Mouse (Mus musculus) heart, adult 18-20 months (tissue): ENCODE data around the gene Itgb5. TPM values are rescaled to one million over a fixed set of nuclear protein-coding genes. Genes with fewer than 3 reads are reported as not detected.
A peak's percentile ranks its signal among the peaks of the same experiment; 100 is the strongest.

Source experiments
- DNase-seq, 2 experiments: peaks; one replicate each; pipeline ENCODE4 v3.0.0; 2021 to 2022; ENCODE audit warnings: mixed read lengths in 1 of 2
- total RNA-seq, 2 experiments: library from RNA; stranded (reverse); gene quantifications; 2 replicates each; pipeline ENCODE4 v1.2.3; 2021

Gene Itgb5
- total RNA-seq, 2 experiments from 2014 or later = 91.3 to 97.2 TPM

DNA sequence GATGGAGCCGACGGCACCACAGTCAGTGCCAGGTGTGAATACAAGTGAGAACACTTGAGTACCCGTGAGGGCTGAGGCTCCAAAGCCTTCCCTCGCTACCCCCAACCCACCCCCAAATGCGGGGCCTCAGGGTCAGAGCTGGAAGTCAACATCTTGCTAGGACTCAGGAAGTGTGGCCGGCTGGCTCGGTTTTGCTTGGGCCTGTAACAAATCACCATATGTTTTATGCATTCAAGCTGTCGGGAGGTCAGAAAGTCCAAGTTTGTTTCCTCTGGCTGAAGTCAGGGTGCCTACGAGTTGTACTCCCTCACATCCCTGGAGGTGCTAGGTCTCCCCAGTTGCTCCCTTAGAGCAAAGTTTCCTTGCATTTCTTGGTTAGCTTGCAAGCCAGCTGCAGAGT lies 110.2 kb downstream of the Itgb5 start:
- DNase-seq = peak in 1 of 2 experiments; percentile 62

DNA sequence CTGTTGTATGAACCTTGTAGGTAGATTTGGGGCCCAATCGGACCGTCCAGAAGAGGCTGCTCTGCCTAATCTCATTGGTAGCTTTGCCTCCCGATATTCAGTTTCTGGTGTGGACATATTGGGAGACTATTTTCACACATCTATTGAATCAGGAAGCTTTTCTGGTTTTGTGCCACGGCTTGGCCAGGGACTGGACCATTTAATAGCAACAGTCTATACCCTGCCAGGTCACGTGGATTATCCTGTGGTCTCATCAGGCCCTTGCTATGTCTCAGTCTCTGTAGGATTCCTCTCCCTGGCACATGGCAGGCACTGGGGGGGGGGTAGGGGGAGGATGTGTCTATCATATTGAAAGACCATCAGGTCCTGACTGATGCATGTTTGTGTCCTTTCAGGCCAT lies 110.6 kb downstream of the Itgb5 start:
- DNase-seq = no peak

DNA sequence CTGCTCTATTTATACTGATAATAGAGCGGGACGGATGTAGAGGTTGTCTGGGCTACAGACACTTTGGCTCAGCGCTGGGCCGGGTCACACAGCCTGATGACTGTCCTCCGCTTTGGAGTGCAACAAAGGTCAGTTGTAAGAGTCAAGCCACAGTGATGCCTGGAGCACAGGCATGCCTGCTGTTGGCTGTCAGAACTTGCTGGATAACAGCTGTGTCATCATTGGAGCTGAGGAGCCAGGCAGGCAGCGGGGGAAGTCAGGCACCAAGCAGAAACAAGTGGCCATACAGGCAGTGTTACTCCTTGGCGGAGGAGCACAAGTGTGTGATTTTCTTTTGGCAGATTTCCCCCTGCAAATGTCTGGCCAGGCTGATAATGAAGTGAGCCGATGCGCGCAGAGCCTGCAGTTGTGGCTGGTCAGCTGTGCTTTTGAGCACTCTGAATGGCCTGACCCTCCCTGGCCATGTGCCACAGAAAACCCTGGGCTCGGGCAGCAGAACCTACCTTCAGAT lies 111.9 kb downstream of the Itgb5 start:
- DNase-seq = peak; percentile 85 to 87

DNA sequence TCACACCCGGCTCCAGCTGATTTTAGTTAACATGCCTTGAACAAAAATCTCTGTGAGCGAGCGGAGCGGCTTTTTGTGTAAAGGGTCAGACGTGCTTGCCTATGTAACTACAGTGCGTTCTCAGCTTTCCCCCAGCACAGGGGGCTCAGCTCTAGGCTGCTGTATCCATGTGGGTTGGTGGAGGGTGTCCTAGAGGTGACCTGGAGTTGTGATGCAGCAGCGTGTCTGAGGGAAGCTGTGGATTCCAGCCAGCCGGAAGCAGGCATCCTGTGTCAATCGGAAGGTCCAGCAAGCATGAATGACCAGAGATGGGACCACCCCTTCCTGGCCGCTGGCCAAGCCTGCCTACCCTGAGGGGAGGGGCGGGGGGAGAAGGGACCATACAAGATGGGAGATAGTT lies 112.9 kb downstream of the Itgb5 start:
- DNase-seq = peak; percentile 74 to 80

DNA sequence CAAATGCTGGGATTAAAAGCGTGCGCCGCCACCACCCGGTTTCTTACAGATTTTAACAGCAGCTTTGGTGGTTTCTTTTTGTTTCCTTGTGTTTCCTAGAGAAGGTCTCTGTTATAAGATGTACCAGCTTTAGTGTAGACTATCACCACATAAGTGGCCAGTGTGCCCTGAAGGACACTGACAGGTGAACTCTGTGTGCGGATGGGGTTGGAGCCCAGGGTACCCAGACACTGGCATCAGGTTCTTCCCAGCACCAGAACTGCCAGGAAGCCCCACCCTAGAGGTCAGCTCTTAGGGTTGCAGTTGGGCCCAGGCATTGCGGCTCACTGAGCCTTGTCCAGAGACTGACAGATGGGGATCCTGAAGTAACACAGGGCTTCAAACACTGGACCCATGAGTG lies 113.9 kb downstream of the Itgb5 start:
- DNase-seq = no peak

DNA sequence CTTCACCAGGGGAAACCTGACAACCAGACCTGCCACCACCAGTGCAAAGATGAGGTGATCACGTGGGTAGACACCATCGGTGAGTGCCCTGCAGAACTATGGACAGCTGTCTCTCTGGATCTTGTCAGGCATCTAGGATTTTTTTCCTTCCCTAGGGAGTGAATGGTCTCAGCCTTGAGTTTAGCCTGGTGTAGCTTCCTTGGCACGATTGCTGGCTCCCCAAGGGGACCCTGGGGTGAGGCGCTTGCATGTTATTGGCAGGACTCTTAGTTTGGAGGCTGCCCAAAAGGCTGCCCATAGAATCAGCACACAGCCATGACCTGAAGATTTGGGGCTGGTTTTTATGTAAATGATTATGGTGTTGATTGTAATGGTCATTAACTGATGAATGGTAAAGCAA lies 114.7 kb downstream of the Itgb5 start:
- DNase-seq = no peak

DNA sequence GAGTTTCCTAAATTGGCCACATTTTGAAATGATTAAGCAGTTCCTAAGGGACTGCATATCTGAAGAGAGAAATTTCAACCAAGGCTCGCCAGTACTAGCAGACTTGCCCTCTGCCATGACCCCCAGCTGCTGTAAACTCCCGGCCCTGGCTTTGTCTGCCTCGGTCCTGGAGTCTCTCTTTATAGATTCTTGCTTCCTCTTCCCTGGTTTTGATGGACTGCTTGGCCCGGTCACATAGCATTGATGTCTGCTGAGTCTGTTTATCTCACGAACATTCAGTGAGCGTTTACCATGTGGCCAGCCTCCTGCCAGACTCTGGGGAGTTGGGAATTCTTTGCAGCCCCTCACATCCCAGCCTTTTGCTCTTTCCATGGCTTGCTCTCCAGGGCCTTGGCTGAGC lies 115.3 kb downstream of the Itgb5 start:
- DNase-seq = peak; percentile 35 to 59

DNA sequence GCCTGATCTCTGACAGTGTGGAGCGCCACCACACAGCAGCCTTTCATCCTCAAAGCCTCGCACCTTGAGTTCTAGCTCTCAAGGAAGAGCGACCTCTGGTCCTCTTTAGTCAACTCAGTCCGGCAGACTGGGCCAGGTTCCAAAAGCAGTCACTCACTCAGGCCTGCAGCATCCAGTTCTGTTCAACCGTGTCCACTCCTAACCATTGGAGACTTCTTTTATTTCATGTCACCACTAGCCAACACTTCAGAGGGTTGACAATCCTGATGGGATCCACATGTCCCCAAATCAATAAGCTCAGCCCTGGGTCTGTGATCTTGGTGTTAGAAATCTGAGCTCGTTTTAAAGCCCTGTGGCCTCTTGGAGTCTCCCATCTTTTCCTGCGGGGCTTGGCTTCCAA lies 116.6 kb downstream of the Itgb5 start:
- no peak for DNase-seq

DNA sequence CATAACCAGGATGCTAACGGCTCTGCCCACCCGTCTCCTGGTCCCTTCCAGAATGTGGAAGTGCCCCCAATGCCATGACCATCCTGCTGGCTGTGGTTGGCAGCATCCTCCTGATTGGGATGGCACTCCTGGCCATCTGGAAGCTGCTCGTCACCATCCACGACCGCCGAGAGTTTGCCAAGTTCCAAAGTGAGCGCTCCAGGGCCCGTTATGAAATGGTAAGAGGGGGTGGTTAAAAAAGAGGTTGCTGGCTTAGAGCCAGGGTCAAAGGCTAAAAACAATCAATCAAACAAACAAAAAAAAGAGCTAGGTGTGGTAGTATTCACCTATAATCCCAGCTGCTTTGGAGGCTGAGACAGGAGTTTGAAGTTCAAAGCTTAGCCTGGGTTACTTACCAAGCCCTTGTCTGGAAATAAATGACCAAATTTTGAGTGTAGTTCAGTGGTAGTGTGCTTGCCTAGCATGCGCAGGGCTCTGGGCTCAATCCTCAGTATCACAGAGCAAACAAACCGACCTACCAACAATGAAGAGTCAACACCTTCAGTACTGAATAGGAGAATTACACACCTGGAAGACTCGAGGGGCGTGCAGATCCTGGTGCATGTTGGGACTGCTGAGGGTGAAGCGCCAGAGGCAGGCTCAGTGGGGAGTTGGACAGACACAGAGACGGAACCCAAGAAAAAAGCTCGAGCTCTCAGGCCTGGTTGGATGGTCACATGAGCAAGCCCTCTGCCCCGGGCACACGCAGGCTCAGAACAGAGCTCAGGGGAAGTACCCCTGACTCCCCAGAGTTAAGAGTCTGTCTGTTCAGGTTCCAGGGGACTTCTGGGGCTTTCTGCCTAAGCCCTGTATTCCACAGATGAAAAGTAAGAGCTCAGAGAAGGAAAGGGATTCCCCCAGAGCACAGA lies 118.5 kb downstream of the Itgb5 start:
- no peak for DNase-seq

DNA sequence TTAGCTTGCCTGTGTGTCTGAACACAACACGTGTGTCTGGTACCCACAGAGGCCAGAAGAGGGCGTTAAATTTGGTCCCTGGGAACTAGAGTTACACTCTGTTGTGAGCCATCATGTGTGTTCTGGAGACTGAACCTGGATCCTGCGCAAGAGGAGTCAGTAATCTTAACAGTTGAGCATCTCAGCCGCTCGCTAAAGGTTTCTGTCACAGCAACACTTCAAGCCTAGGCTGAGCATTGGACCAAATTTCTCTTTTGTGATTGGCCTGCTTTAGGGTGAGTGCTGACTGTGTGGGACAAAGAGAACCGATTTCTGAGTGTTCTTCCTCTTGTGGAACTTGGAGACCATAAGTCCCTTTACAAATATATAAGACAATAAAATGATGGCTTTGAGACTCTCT lies 120.9 kb downstream of the Itgb5 start:
- DNase-seq = peak in 1 of 2 experiments; percentile 21

DNA sequence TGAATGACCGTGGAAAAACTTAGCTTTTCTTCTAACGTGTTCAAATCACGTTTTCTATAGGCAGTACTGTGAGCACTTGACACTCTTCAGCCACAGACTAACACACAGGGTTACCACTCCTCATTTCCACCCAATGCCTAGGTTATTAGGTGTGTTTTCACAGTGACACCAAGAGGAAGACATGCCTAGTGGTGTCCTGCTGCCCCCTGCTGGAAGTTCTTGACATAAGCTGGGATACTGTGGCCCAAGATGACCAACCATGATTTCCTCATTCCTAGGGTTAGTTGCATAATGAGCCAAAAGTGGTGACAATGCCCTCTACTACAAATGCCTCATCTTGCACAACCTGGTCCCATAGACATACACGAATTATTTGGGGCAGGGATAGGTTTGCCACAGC lies 121.4 kb downstream of the Itgb5 start:
- DNase-seq = peak; percentile 89 to 96

DNA sequence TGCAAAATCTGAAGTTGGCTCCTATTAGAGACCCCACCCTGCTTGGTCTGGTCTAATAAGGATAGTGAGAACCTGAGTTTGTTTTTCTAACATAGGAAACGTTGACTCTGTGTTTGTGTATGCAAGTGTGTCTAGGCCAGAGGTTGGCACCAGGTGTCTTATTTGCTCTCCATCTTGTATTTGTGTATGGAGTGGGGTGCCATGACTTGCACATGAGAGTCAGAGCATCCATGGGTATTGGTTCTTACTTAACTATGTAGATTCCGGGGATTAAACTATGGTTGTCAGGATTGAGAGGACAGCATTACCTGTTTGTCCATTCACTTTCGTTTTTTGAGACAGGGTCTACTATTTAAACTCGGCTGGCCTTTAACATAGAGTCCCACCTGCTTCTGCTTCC lies 123.5 kb downstream of the Itgb5 start:
- DNase-seq = no peak

DNA sequence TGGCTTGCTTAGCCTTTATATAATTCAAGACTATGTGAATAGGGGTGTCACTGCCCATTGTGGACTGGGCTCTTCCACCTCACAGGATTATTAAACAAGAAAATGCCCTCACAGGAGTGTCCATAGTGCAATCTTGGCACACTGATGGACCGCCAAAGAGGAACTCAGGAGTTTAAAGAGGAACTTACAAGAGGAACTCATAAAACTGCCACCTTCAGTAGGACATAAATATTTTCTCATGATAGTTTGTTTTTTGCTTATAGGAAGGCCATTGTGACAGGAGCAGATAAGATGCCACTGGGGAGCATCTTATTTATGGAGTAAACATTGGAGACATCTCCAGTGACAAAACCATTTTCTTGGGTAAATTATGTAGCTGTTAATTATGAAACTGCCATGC lies 125.3 kb downstream of the Itgb5 start:
- DNase-seq = no peak

DNA sequence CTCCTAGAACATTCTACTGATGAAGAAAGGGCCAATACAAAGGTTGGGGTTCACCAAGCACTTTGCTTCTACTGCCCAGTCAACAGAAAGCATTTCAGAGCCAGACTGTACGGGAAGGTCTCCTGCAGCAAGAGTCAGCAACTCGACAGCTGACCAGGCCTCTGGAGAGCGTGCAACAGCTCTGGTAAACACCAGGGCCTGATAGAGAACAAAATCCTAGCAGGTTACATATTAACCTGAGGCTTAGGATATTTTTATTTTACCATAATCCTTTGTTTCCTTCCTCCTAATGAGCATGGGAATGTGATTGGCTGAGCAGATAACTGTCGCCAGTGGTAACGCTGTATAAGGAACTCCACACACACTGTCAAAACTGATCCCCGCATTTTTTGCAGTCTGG lies 134.0 kb downstream of the Itgb5 start:
- no peak for DNase-seq

DNA sequence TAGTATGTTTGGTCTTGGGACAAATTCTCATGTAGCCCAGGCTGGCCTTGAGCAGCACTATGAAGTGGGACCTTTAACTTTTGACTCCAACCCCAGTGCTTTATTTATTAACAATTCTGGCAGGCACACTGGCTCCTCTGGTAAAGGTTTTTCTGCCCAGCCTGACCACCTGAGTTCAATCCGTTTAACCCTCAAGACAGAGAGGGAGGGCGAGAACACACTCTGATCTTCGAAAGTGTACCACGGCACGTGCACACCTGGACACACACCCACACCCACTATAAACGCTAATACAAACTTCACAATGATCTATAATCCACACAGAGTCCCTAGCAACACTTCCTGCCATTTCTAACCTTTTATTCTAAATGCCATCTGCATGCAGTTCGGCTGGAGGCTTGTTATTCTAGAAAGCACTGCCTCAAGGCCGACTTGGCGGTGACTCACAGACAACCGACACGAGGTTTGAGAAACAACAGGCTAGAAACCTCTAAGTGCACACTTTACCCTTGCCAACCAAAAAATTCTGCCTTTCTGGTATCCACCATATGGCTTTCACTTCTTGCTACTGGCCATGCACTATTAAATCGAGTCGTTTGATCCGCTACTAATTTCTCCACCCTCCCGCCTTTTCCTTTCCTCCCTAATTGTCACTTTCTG lies 136.5 kb downstream of the Itgb5 start:
- no peak for DNase-seq

DNA sequence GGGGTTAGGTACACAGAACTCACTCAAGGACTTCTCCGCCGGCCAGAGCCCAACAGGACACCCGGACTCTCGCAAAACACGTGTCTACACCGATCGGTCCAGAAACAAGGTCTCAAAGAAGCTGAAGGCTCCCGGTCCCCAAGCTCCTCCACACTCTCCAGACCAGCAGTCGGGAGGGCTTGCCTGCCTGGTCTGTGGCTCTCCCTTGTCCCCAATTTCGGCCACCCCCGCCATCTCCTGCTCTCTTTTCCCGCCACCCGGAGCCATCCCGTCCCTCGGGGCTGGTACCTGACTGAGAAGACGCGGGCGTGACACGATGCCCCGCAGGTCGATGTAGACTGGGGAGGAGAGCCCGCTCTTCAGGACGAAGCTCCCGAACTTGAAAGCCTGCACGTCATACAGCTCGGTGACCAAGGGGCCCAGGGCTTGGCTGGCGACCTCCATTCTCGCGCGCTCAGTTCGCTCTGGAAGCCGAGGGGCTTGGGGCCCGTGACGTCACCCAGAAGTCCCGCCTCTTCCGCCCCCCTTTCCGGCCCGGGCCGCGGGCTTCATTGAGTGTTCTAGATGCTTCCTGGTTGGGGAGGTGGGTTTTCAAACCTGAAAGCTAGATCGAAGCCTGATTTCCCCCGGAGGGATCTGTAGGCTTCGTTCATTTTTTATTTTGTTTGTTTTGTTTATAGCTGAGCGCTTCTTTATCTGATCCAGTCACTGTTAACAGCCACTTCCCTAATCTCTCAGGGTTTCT lies 137.2 kb downstream of the Itgb5 start, which contains the start of gene Umps:
TSS of gene Umps (minus strand) at position 501 of the 745 bp plus-strand sequence.
- peak; percentile 85 to 91 for DNase-seq

DNA sequence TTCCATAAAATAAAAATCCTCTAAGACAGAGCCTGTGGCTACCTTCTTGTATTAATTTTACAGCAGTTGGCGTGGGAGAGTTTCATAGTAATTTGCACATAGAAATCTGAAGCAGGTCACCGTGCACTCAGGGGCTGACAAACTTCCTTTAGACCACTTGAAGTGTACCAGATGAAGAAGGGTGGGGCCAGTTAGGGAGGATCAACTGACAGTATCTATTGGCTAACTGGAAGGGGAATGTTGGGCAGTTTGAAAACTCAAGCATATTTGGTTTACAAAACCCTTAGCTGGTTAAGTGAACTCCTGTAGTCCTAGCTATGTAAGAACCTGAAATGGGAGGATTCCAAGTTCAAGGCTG lies 137.8 kb downstream of the Itgb5 start:
- no peak for DNase-seq

DNA sequence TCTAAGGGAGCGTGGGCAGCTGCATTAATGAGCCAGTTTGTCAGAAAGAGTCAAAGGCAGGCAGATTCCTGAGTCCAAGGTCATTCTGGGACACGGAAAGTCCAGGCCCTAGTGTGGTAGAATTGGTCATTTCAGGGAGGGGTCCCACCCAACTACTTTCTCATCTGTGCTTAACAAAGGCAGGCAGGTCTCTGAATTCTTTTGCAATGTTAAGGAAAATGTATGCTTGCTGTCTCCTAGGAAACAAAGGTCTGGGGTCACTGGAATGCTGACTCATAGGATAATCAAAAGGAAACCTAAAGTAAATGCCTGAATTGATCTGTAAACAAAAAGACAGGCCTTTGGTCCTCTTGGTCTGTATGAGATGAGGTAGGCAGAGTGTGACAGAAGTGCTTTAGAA lies 150.4 kb downstream of the Itgb5 start:
- DNase-seq = no peak

DNA sequence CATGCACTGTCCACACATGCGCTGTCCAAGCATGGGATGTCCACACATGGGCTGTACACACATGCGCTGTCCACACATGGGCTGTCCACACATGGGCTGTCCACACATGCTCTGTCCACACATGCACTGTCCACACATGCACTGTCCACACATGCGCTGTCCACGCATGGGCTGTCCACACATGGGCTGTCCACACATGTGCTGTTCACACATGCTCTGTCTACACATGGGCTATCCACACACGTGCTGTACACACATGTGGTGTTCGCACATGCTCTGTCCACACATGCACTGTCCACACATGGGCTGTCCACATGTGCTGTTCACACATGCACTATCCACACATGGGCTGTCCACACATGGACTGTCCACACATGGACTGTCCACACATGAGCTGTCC lies 154.2 kb downstream of the Itgb5 start:
- no peak for DNase-seq

DNA sequence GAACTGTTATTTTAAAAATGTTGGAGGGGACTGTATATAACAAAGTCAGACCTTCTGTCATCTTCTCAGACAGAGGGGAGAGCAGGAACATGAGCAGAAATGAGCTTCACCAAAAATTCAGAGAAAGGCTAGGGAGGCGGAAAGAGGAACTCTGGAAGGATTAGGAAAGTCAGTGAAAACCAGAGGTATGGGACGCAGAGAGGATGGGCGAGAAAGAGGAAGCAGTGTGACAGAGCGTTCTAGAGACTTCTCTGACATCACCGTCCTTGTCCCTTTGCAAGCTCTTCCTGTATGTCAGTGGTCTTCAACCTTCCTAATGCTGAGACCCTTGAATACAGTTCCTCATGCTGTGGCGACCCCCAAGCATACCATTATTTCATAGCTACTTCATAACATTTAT lies 155.9 kb downstream of the Itgb5 start:
- DNase-seq = no peak

DNA sequence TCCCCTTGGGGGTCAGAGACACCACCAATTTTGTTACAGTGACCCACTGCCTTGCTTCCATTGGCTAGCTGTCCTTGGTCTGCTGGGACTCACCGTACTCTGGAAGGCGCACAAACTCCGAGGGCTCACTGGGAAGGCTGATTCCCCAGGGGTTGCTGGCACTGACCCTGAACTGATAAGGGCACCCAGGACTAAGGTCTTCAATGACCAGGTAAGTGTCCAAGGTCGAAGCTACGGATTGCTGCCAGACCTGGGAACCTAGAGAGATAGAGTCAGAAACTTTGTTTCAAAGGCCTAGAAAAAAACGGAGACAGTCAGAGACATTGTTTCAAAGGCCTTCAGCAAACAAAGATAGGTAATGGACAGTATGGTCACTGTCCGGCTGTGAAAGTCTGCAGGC lies 157.5 kb downstream of the Itgb5 start:
- no peak for DNase-seq

DNA sequence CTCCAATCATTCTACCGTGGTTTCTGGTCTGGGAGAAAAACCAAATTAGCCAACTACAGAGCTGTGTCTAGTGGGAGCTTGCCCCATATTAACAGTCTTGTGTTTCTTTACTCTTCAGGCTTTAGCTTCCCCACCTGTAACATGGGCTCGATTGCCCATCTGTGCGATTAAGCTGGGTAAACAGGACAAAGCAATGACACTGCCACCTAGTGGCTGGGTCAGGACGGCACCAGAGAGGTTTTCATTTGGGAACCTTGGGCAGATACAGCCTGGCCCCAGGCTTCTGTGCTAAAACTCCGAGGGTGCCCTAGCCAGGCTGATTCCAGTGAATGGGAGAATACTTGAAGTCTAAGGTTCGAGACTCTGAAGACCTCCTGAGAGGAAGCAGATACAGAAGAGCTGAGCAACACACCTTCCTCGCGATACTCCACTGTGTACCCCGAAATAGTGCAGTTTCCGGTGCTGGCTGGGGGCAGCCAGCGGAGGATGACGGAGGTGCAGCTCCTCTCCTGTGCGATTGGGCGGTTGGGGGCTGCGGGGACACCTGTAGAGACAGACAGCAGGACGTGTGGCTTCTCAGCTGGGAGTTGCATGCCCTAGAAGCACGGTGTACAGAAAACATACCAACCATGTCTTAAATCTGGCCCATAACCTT lies 159.0 kb downstream of the Itgb5 start:
- peak; percentile 27 to 76 for DNase-seq
